Mouse (Mus musculus) Patski (cell line): ENCODE data around the gene Timm22. TPM values are rescaled to one million over a fixed set of nuclear protein-coding genes. Genes with fewer than 3 reads are reported as not detected.

Source experiments
- ATAC-seq: fragments of 100-300 bp; one replicate; pipeline ENCODE4 v1.8.0; 2021
- CTCF ChIA-PET: fragments of 350-600 bp; sonication (Branson Sonifier 250); formaldehyde crosslinking; loops from one replicate; lab custom pipeline; 2022; ENCODE audit warnings: inconsistent platforms; lab: Charles Lee
- POLR2A ChIA-PET: fragments of 350-600 bp; sonication (Branson Sonifier 250); formaldehyde crosslinking; loops from one replicate; lab custom pipeline; 2022; ENCODE audit warnings: antibody characterized with exemption, inconsistent platforms; lab: Charles Lee
- DNase-seq: peaks from one replicate; pipeline ENCODE4 v3.0.0-alpha.2; 2011; ENCODE audit warnings: low read depth, low spot score
- H3K27me3 ChIP-seq: fragments of 371-371 bp; one replicate; pipeline ENCODE4 v1.5.1; 2021
- CTCF ChIP-seq: fragments of 100-300 bp; IDR thresholded peaks from one replicate; pipeline ENCODE4 v1.5.1; 2021
- in situ Hi-C: fragments of 300-500 bp; cut with MboI; formaldehyde crosslinking; loops from 3 replicates; pipeline ENCODE4 v1.11.1; 2018; ENCODE audit warnings: low pct_unique_long_range_greater_than_20kb, mixed read lengths
- polyA plus RNA-seq: library from polyadenylated mRNA; unstranded; gene quantifications from one replicate; pipeline ENCODE4 v1.2.3, GENCODE M21; 2021

Gene Timm22
- polyA plus RNA-seq, 1 experiment from 2014 or later: 58.6 TPM

- TF ChIP-seq CTCF: no peak
- in situ Hi-C loops: no loop called here
- DNase-seq (no peak), ATAC-seq (no peak)
- POLR2A ChIA-PET: no interaction called here
- H3K27me3 ChIP-seq: no peaks in the 10 kb centered on the region
- CTCF ChIA-PET: interaction anchor here (0.7 to 1.5 kb wide), 3 partner anchors 11 to 33 kb away, joined by 3 read pairs; no protein-coding TSS in a partner anchor
Measured at GRCm38 (mm10) chr11:76425749-76426148, 19.0 kb downstream of the Timm22 start.

- no peaks in the 10 kb centered on the region for H3K27me3 ChIP-seq
- no peak for DNase-seq
- CTCF ChIA-PET: no interaction called here
Measured at GRCm38 (mm10) chr11:76427781-76428180, 21.0 kb downstream of the Timm22 start.

DNA sequence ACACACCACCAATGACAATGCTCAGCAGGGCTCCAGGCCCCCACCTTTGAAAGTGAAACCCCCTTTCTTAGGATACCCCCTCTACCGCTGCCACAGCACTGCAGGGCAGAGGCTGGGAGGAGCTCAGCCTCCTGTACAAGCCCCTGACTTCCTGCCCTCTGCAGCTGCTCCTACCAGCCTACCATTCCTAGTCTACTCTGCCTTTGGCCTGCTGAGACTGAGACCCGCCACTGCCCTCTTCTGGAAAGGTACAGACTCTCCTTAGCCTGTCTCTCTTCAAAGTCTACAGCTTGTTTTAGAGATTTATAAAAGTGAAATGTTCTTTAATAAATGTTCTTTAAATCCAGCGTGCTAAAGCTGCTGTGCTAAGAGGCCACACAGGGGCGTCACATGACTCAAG is 22.3 kb downstream of the Timm22 start:
- ATAC-seq (no peak), DNase-seq (no peak)
- in situ Hi-C loops: no loop called here
- CTCF ChIA-PET: interaction anchor here (1.2 to 1.5 kb wide), 3 partner anchors 9 to 68 kb away, joined by 3 to 4 read pairs (median 4); no protein-coding TSS in a partner anchor
- POLR2A ChIA-PET: interaction anchor here (0.7 to 1.1 kb wide), 2 partner anchors 24 to 42 kb away, joined by 3 read pairs; no protein-coding TSS in a partner anchor
- H3K27me3 ChIP-seq: no peaks in the 10 kb centered on the region
- TF ChIP-seq CTCF: no peak

More at GRCm38 (mm10) chr11:76427781-76428180, 21.0 kb downstream of the Timm22 start:
- POLR2A ChIA-PET: no interaction called here
- no peak for ATAC-seq
- no peak for TF ChIP-seq CTCF
- in situ Hi-C loops: no loop called here

DNA sequence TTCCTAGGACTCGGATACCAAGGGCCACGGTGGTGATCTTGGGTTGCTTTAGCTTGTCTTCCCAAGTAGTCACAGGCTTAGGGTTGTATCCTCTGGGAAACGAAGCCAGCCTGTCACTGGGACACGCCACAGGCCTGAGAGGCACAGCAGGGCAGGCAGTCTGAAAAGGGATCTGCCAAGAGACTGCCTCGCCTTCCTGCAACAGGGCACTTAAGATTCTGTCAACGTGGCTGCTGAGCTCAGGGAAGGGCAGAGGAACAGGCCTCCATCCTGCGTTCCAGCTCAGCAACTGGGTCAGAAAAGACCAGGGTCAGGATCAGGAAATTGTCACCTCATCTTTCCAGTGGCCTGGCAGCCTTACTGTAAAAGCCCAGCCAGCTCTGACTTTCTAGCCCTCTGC is 22.8 kb downstream of the Timm22 start:
- no peak for ATAC-seq
- H3K27me3 ChIP-seq: no peaks in the 10 kb centered on the region
- no peak for DNase-seq
- no peak for TF ChIP-seq CTCF
- POLR2A ChIA-PET: interaction anchor here (0.7 kb wide), 2 partner anchors 15 to 23 kb away, joined by 3 read pairs; no protein-coding TSS in a partner anchor
- CTCF ChIA-PET: interaction anchor here (1.2 to 1.5 kb wide), 3 partner anchors 8 to 67 kb away, joined by 3 to 4 read pairs (median 4); no protein-coding TSS in a partner anchor
- in situ Hi-C loops: no loop called here

- CTCF ChIA-PET: interaction anchor here (1.2 kb wide), 1 partner anchor 67 kb away, joined by 4 read pairs; no protein-coding TSS in a partner anchor
- no peak for ATAC-seq
- no peaks in the 10 kb centered on the region for H3K27me3 ChIP-seq
- POLR2A ChIA-PET: interaction anchor here (0.7 to 1.3 kb wide), 4 partner anchors 8 to 23 kb away, joined by 3 to 4 read pairs (median 4); no protein-coding TSS in a partner anchor
- DNase-seq: no peak
- TF ChIP-seq CTCF: no peak
- in situ Hi-C loops: no loop called here
Measured at GRCm38 (mm10) chr11:76429966-76430631, 23.3 kb downstream of the Timm22 start.

- ATAC-seq (no peak), DNase-seq (no peak)
- CTCF ChIA-PET: no interaction called here
- H3K27me3 ChIP-seq: no peaks in the 10 kb centered on the region
- in situ Hi-C loops: no loop called here
- TF ChIP-seq CTCF: no peak
- POLR2A ChIA-PET: no interaction called here
Measured at GRCm38 (mm10) chr11:76436009-76436408, 29.3 kb downstream of the Timm22 start.

- in situ Hi-C loops: no loop called here
- no peak for TF ChIP-seq CTCF
- CTCF ChIA-PET: interaction anchor here (0.7 kb wide), 1 partner anchor 10 kb away, joined by 3 read pairs; no protein-coding TSS in a partner anchor
- DNase-seq: no peak
- no peaks in the 10 kb centered on the region for H3K27me3 ChIP-seq
- POLR2A ChIA-PET: no interaction called here
- no peak for ATAC-seq
Measured at GRCm38 (mm10) chr11:76436864-76437437, 30.2 kb downstream of the Timm22 start.

GRCm38 (mm10) chr11:76439666-76440065 is 32.9 kb downstream of the Timm22 start:
- in situ Hi-C loops: no loop called here
- CTCF ChIA-PET: interaction anchor here (2.5 kb wide), 1 partner anchor 16 kb away, joined by 21 read pairs; no protein-coding TSS in a partner anchor
- DNase-seq: no peak

GRCm38 (mm10) chr11:76445459-76445858 is 38.7 kb downstream of the Timm22 start:
- in situ Hi-C loops: no loop called here
- DNase-seq (no peak), ATAC-seq (no peak)
- no peak for TF ChIP-seq CTCF
- CTCF ChIA-PET: interaction anchor here (1.1 to 1.6 kb wide), 2 partner anchors 11 to 201 kb away, joined by 3 to 5 read pairs; no protein-coding TSS in a partner anchor
- no peaks in the 10 kb centered on the region for H3K27me3 ChIP-seq
- POLR2A ChIA-PET: no interaction called here

More at GRCm38 (mm10) chr11:76439666-76440065, 32.9 kb downstream of the Timm22 start:
- no peak for TF ChIP-seq CTCF
- POLR2A ChIA-PET: no interaction called here
- no peak for ATAC-seq
- H3K27me3 ChIP-seq: no peaks in the 10 kb centered on the region

DNA sequence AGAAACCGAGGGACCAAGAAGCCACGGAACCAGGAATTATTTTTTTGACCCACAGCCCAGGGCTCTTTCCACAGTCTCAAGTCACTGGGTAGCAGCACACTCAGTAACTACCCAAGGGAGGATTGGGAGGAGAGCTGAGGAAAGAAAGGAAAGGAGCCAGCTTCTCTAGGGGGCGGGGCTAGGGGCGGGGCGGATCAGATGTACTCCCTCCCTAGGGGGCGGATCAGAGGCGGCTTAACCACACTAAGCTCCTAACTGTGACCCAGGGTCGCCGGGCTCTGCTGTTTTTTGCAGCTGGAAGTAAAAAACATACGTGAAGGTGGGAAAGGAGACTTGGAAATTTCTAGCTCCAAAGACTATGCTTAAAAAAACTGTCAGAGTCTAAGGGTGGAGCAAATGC is 39.5 kb downstream of the Timm22 start:
- H3K27me3 ChIP-seq: no peaks in the 10 kb centered on the region
- ChIA-PET CTCF (interaction anchor here (1.0 to 1.6 kb wide), 4 partner anchors 10 to 200 kb away, joined by 3 to 5 read pairs (median 4); no protein-coding TSS in a partner anchor), POLR2A (no interaction called here)
- in situ Hi-C loops: no loop called here
- DNase-seq (no peak), ATAC-seq (no peak)
- no peak for TF ChIP-seq CTCF
